Mouse (Mus musculus) c-Kit-positive CD71-positive TER-119-positive erythroid progenitor cells, embryonic 14.5 days (primary cell): ENCODE measurements around the gene Ndufa5.
A peak's percentile ranks its signal among the peaks of the same experiment; 100 is the strongest.

Experiments used
- DNase-seq: peaks from one replicate; pipeline ENCODE4 v3.0.0-alpha.2; 2013; ENCODE audit warnings: low spot score

Gene Ndufa5

GRCm38 (mm10) chr6:24527155-24528063 is at the start of gene Ndufa5:
Gene Ndufa5, minus strand, starts transcription at chr6:24528013.
- DNase-seq: peak; percentile 94

GRCm38 (mm10) chr6:24573319-24573718 is 45.5 kb upstream of the Ndufa5 start:
- no peak for DNase-seq

GRCm38 (mm10) chr6:24572431-24572830 is 44.6 kb upstream of the Ndufa5 start:
- no peak for DNase-seq

GRCm38 (mm10) chr6:24571126-24571525 is 43.3 kb upstream of the Ndufa5 start:
- no peak for DNase-seq

GRCm38 (mm10) chr6:24570278-24570677 is 42.5 kb upstream of the Ndufa5 start:
- DNase-seq: no peak

- DNase-seq: no peak
Measured at GRCm38 (mm10) chr6:24569711-24570110, 41.9 kb upstream of the Ndufa5 start.

- no peak for DNase-seq
Measured at GRCm38 (mm10) chr6:24568963-24569362, 41.1 kb upstream of the Ndufa5 start.

- DNase-seq: no peak
Measured at GRCm38 (mm10) chr6:24564886-24565285, 37.1 kb upstream of the Ndufa5 start.

- DNase-seq: no peak
Measured at GRCm38 (mm10) chr6:24564081-24564480, 36.3 kb upstream of the Ndufa5 start.

- no peak for DNase-seq
Measured at GRCm38 (mm10) chr6:24555488-24555887, 27.7 kb upstream of the Ndufa5 start.

GRCm38 (mm10) chr6:24554427-24555086 is 26.7 kb upstream of the Ndufa5 start:
- DNase-seq: no peak

GRCm38 (mm10) chr6:24552046-24552445 is 24.2 kb upstream of the Ndufa5 start:
- DNase-seq: no peak

- no peak for DNase-seq
Measured at GRCm38 (mm10) chr6:24549801-24550200, 22.0 kb upstream of the Ndufa5 start.

- no peak for DNase-seq
Measured at GRCm38 (mm10) chr6:24546716-24547420, 19.1 kb upstream of the Ndufa5 start.

- DNase-seq: no peak
Measured at GRCm38 (mm10) chr6:24543119-24543591, 15.3 kb upstream of the Ndufa5 start.

GRCm38 (mm10) chr6:24542393-24542792 is 14.6 kb upstream of the Ndufa5 start:
- no peak for DNase-seq

GRCm38 (mm10) chr6:24540106-24540505 is 12.3 kb upstream of the Ndufa5 start:
- DNase-seq: no peak

- no peak for DNase-seq
Measured at GRCm38 (mm10) chr6:24538435-24538834, 10.6 kb upstream of the Ndufa5 start.

- DNase-seq: no peak
Measured at GRCm38 (mm10) chr6:24532804-24533203, 5.0 kb upstream of the Ndufa5 start.

- no peak for DNase-seq
Measured at GRCm38 (mm10) chr6:24530711-24531420, 3.1 kb upstream of the Ndufa5 start.

- peak; percentile 55 for DNase-seq
Measured at GRCm38 (mm10) chr6:24530166-24530565, 2.4 kb upstream of the Ndufa5 start.

- no peak for DNase-seq
Measured at GRCm38 (mm10) chr6:24528064-24528243, 141 bp upstream of the Ndufa5 start, which contains the start of gene Asb15. Gene Asb15, plus strand, starts transcription at chr6:24528144.
